Mouse (Mus musculus): ENCODE results near the gene Unc79.

Gene Unc79

GRCm38 (mm10) chr12:103123861-103124260 lies 175.2 kb downstream of the Unc79 start:
- no peak for DNase-seq (ENCODE audit: low spot score in 2 of 2)

DNA sequence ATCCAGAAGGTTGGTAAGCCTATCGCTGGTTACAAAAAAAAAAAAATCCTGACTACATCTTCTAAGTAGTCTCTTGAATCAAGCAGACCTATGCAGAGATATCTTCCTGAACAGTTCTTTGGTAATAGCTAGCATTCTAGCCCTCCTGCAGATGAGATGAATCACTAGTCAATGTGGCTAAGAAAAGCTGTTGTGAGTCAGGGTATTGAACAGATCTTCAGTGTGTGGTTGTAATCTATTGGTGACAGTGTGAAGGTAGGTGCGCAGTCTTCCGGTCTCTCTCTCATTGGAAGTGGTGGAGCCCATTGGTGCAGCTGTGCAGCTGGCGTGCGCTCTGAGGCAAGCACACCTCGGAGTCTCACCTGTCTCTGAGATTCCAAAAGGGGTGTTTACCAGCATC lies 180.3 kb downstream of the Unc79 start:
- no peak for DNase-seq (ENCODE audit: low spot score in 2 of 2)

- no peak for DNase-seq (ENCODE audit: low spot score in 2 of 2)
These were observed 181.0 kb downstream of the Unc79 start for GRCm38 (mm10) chr12:103129395-103130248.

GRCm38 (mm10) chr12:103131419-103131818 lies 182.8 kb downstream of the Unc79 start:
- no peak for DNase-seq (ENCODE audit: low spot score in 2 of 2)

DNA sequence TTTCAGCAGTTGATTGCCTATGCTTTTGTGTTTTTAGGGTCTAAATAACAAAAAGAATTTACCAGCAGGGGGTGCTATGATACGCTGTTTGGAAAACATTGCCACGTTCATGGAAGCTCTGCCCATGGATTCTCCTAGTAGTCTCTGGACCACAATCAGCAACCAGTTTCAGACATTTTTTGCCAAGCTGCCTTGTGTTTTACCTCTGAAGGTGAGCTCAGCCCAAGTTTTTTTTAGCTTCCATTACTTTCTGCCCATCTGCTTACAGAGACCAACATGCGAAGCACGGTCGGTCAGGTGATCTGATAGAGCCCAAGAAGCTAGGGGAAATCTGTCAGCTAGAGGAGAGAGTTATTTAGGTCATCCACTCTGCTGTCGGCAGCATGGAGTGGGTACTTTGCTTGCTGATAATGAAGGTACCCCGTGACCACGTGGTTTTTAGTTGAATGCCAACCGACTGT lies 193.9 kb downstream of the Unc79 start:
- DNase-seq (ENCODE audit: low spot score in 2 of 2), result no peak

DNA sequence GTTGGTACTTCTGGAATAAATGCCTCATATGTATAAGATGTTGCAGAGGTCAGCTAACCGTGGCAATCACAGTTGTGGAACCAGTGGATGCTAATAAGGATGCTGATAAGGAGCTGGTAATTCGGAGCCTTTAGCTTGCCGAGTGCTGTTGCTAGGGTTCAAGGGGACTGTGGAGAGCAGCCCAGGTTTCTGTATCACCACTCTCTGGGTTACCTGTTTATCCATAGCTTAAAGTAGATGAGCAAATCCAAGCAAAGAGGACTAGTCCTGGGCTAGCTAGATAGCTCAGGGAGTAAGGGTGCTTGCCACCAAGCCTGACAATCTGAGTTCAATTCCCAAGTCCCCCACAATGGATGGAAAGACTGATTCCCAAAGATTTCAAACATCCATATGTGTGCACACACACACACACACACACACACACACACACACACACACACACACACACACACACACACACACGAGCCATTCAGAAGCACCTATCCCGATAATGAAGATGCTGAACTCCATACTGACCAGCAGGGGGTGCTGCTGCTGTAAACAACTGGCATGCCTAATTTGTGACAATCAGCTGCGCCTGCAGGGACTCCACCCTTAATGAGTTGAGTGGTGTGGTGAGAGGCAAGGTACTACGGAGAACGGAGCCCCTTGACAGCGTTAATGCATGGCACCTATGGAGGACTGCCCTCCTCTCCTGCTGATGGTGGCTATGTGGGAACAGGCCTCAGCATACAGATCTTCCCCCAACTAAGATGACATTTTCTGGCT lies 195.3 kb downstream of the Unc79 start:
- peak in 1 of 2 experiments; percentile 55 for DNase-seq (ENCODE audit: low spot score in 2 of 2)

GRCm38 (mm10) chr12:103150247-103150646 lies 201.6 kb downstream of the Unc79 start:
- DNase-seq (ENCODE audit: low spot score in 2 of 2), result no peak

- DNase-seq (ENCODE audit: low spot score in 2 of 2), result no peak
These were observed 206.3 kb downstream of the Unc79 start for GRCm38 (mm10) chr12:103154927-103155326.

GRCm38 (mm10) chr12:103155406-103155805 lies 206.7 kb downstream of the Unc79 start:
- DNase-seq (ENCODE audit: low spot score in 2 of 2), result no peak

- no peak for DNase-seq (ENCODE audit: low spot score in 2 of 2)
These were observed 208.7 kb downstream of the Unc79 start for GRCm38 (mm10) chr12:103157129-103157910.

DNA sequence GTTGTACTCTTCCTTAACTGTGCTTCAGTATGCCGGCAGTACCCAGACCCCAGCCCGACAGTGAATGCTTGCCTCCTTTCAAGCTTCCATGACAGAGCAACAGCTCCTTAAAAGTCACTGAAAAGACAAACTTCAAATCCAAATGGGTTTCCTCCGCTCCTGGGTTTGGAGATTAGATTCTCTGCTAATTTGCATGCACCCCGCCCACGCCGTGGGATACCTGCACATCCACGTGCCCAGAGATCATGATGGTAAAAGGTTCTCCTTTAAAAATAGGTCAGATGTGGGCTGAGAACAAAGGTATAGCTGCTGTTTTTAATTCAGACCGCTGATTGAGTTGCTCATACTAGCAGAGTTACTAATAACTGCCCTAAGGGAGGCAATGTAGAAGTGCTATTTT lies 210.4 kb downstream of the Unc79 start:
- DNase-seq (ENCODE audit: low spot score in 2 of 2), result no peak

DNA sequence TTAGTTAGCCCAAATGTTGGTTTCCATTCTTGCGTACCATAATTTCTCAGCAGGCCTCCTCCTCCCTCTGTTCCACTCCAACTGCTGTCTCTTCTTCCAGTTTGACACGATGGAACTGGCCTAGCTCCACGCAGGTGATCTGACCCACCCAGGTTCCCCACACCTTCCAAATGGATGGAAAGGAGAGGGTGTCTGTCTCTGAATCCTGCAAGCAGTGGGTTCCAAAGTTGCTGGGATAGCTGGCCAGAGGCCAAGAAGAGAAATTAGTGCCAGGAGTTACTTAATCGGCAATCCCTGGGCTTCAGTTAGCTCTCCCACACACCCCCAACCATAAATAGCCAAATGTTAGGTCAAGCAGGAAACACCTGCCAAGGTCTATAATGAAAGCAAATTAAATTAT lies 212.1 kb downstream of the Unc79 start:
- DNase-seq (ENCODE audit: low spot score in 2 of 2), result no peak

DNA sequence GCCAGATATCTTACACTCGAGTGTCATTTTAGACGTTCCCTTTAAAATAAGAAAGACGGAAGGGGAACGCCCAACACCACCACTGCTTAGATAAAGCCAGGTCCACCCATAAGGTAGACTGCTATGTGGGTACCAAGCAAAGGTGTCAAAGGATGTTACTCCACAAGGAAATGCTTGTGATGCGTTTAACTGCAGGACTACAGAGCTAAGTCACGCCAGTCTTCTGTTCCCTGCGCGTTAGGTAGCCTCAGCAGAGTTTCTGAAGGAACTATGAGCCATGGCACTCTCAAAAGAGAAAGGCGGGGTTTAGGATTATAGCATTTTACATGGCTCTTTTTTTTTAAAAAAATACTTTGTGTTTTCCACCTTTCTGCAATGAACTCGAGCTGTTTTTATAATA lies 214.9 kb downstream of the Unc79 start:
- no peak for DNase-seq (ENCODE audit: low spot score in 2 of 2)

GRCm38 (mm10) chr12:103164101-103165030 lies 215.7 kb downstream of the Unc79 start:
- DNase-seq (ENCODE audit: low spot score in 2 of 2), result no peak

- DNase-seq (ENCODE audit: low spot score in 2 of 2), result no peak
These were observed 220.2 kb downstream of the Unc79 start for GRCm38 (mm10) chr12:103168892-103169291.

DNA sequence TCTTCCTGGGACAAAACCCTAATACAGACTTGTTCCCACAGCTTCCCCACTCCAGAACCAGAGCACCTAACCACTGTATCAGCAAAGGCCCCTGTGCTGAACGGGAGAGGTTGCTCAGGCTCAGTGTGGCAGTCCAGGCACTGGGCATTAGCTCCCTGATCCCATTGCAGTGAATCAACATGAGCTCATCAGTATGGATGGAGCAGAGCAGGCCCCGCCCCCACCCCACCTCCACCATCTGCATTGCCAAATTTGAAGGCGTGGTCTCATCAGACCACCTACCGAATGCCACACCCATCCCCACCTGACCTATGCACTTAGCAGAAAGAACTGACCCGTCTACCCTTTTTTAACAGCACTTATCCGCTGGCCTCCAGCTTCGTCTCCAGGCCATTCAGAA lies 234.4 kb downstream of the Unc79 start:
- DNase-seq (ENCODE audit: low spot score in 2 of 2), result no peak

- no peak for DNase-seq (ENCODE audit: low spot score in 2 of 2)
These were observed 238.4 kb downstream of the Unc79 start for GRCm38 (mm10) chr12:103187020-103187419.

DNA sequence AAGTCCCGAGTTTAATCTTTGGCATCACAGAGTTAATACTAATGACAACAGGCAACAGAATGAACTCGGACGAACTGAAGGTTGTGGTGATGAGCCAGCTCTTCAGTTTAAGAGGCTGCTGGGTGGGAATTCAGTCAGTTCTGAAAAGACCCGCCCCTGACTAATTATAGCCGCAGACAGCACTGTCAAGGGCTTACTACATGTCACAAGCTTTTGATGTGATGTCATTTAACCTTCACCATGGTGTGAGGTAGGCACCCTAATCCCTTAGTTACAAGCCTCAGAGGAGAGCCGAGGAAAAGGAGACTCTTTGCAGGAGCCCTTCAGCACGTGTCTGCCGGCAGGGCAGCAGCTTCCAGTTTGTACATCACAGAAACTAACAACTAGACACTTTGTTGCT lies 239.6 kb downstream of the Unc79 start:
- no peak for DNase-seq (ENCODE audit: low spot score in 2 of 2)

DNA sequence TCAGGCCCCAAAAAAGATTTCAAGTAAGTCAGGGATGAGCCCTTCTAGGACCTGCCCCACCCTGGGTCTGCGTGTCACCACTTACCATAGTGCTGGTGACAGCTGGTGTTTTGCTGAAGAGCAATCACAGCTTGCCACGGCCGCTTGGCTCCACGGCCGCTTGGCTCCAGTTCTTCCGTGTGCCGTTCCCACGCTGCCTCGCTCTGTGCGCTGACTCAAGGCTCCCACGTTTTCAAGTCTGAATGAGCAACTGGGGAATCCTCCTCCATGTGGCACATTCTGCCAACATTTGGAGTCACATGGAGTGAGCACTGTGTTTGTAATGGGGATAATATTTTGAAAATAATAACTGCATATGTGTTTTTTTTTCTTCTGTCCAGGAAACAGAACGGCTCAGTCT lies 241.1 kb downstream of the Unc79 start:
- DNase-seq (ENCODE audit: low spot score in 2 of 2), result no peak

DNA sequence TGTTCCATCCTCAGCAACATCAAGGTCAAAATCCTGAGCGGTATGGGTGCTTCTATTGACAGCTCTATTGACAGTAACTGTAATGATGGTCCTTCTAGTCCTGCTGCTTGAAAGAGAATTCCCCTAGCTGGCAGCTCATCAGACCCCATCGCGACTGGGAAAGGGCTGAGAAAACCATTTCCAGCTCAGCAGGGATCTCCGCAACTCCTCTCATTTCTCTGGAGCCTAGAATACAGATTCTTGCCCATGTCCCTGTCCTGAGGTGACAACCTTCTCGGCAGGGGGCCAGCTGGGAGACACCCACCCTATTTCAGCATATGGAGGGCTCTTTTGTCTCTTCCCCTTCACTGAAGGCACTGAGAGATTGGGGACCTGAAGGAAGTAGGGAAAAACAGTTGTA lies 244.3 kb downstream of the Unc79 start:
- DNase-seq (ENCODE audit: low spot score in 2 of 2), result no peak

All from spleen, postnatal 10 days (tissue).